ENCODE assay signal across 14 mouse cellular contexts in genomic region chr19:40553014-40553789, GRCm38 (mm10). TPM values are rescaled to one million over a fixed set of nuclear protein-coding genes. Genes with fewer than 3 reads are reported as not detected.
DNase-seq lines count a peak whose midpoint lies in the region; ATAC-seq and TF ChIP-seq lines count a peak whose summit lies in the region.
"Had no signal": no experiment of that assay in that cellular context is flagged by ENCODE, and none has a peak within 500 bp of the region (broad histone marks: within the 10 kb centered on the region; RNA-seq: fewer than 3 reads in every experiment).

No protein-coding gene starts in this region.

- WGBS in forebrain, postnatal 0 days: 92% methylated on average over 14 of the region's 14 CpGs

- no peaks in the 10 kb centered on the region for H3K4me1 ChIP-seq in forebrain, postnatal 0 days (ENCODE audit: insufficient read depth)
- H3K4me1 ChIP-seq: midbrain, embryonic 15.5 days had no signal

- no peaks in the 10 kb centered on the region for H3K9me3 ChIP-seq in forebrain, postnatal 0 days (ENCODE audit: low read length)
- H3K9me3 ChIP-seq: midbrain, embryonic 15.5 days had no signal

- peak; percentile 89 for ATAC-seq in erythroid progenitor cell, adult 5-6 weeks (replicated peaks; ENCODE audit: low FRiP score, poor library complexity, severe bottlenecking)
- peak; percentile 95 for ATAC-seq in megakaryocyte progenitor cell, adult 5-6 weeks (replicated peaks; ENCODE audit: poor library complexity)
- ATAC-seq in forebrain, postnatal 0 days: no peak
- ATAC-seq: activated CD4-positive, CD25-positive, alpha-beta regulatory T cell, adult 4 months; CD4-positive, CD25-positive, alpha-beta regulatory T cell, adult 4 months; midbrain, embryonic 15.5 days had no signal

- no peak overlapping the region for H3K9ac ChIP-seq in forebrain, postnatal 0 days
- H3K9ac ChIP-seq: hindbrain, embryonic 14.5 days; midbrain, embryonic 15.5 days had no signal

- H3K36me3 ChIP-seq in forebrain, postnatal 0 days (ENCODE audit: insufficient read depth): peaks cover 67% of the 10 kb centered on the region

- no peak overlapping the region for H3K4me3 ChIP-seq in forebrain, postnatal 0 days (ENCODE audit: low read depth, low read length)
- H3K4me3 ChIP-seq: left cerebral cortex, adult 2 months; midbrain, embryonic 15.5 days had no signal

- H3K27ac ChIP-seq in forebrain, postnatal 0 days (ENCODE audit: low read depth, low read length): no peak overlapping the region
- H3K27ac ChIP-seq: hindbrain, embryonic 14.5 days; left cerebral cortex, adult 2 months; midbrain, embryonic 15.5 days had no signal

- no peak for TF ChIP-seq CTCF in forebrain, postnatal 0 days (IDR thresholded peaks at IDR 0.05; ENCODE audit: low read depth)

- DNase-seq in spleen, adult 12 weeks (ENCODE audit: low spot score): peak; percentile 28
- DNase-seq in spleen, adult 18-20 months: no peak
- DNase-seq in forebrain, postnatal 0 days: no peak
- DNase-seq in ovary, postnatal 36 days (ENCODE audit: low spot score): no peak
- no peak for DNase-seq in layer of hippocampus, adult 9-11 months
- DNase-seq: cerebellum, adult 9-10 months; kidney, adult 2 months had no signal

- no peaks in the 10 kb centered on the region for H3K27me3 ChIP-seq in forebrain, postnatal 0 days (ENCODE audit: insufficient read depth, low read length)
- H3K27me3 ChIP-seq: midbrain, embryonic 15.5 days had no signal

- no peak overlapping the region for H3K4me2 ChIP-seq in forebrain, postnatal 0 days (ENCODE audit: low read depth)
- H3K4me2 ChIP-seq: hindbrain, embryonic 14.5 days; midbrain, embryonic 15.5 days had no signal

RNA-seq across cellular contexts. Expression of gene Aldh18a1, which starts 35.1 kb away (rescaled TPM):
- total RNA-seq in erythroid progenitor cell, adult 5-6 weeks (2015; ENCODE audit: low replicate concordance): 10.9 and 30.6 TPM in 2 replicates
- total RNA-seq in erythroid progenitor cell, adult 5-6 weeks (2017; ENCODE audit: low replicate concordance): 6.5 and 13.2 TPM in 2 replicates
- total RNA-seq in megakaryocyte progenitor cell, adult 5-6 weeks (2015): 35.5 and 39.4 TPM in 2 replicates
- total RNA-seq in megakaryocyte progenitor cell, adult 5-6 weeks (2017): 34.3 and 44.5 TPM in 2 replicates
- 57.0 and 72.5 TPM in 2 replicates for total RNA-seq in forebrain, postnatal 0 days (2014; rRNA removed)
- 32.6 and 37.9 TPM in 2 replicates for polyA plus RNA-seq in forebrain, postnatal 0 days (2015; fragmentation: Nextera tagmentation; extraction: Ambion mirVana)

RNA-seq across cellular contexts. Expression of gene Sorbs1, which starts 39.6 kb away (rescaled TPM):
- total RNA-seq in erythroid progenitor cell, adult 5-6 weeks (2015; ENCODE audit: low replicate concordance): 87.9 and 106 TPM in 2 replicates
- 163 and 167 TPM in 2 replicates for total RNA-seq in erythroid progenitor cell, adult 5-6 weeks (2017; ENCODE audit: low replicate concordance)
- 2.5 and 3.3 TPM in 2 replicates for total RNA-seq in megakaryocyte progenitor cell, adult 5-6 weeks (2015)
- total RNA-seq in megakaryocyte progenitor cell, adult 5-6 weeks (2017): 0.42 and 8.7 TPM in 2 replicates
- total RNA-seq in forebrain, postnatal 0 days (2014; rRNA removed): 51.8 and 54.4 TPM in 2 replicates
- 46.8 and 74.9 TPM in 2 replicates for polyA plus RNA-seq in forebrain, postnatal 0 days (2015; fragmentation: Nextera tagmentation; extraction: Ambion mirVana)

RNA-seq across cellular contexts. Expression of gene Tctn3, which starts 58.8 kb away (rescaled TPM):
- total RNA-seq in erythroid progenitor cell, adult 5-6 weeks (2015; ENCODE audit: low replicate concordance): 1.1 and 5.4 TPM in 2 replicates
- total RNA-seq in erythroid progenitor cell, adult 5-6 weeks (2017; ENCODE audit: low replicate concordance): 0.45 TPM in 1 of 2 replicates, not detected in the other
- 4.7 and 7.5 TPM in 2 replicates for total RNA-seq in megakaryocyte progenitor cell, adult 5-6 weeks (2015)
- total RNA-seq in megakaryocyte progenitor cell, adult 5-6 weeks (2017): 5.3 and 6.6 TPM in 2 replicates
- 25.6 and 28.0 TPM in 2 replicates for total RNA-seq in forebrain, postnatal 0 days (2014; rRNA removed)
- 12.3 and 15.1 TPM in 2 replicates for polyA plus RNA-seq in forebrain, postnatal 0 days (2015; fragmentation: Nextera tagmentation; extraction: Ambion mirVana)

RNA-seq across cellular contexts. Expression of gene Entpd1, which starts 59.0 kb away (rescaled TPM):
- 10.5 and 18.4 TPM in 2 replicates for total RNA-seq in erythroid progenitor cell, adult 5-6 weeks (2015; ENCODE audit: low replicate concordance)
- 6.4 and 16.9 TPM in 2 replicates for total RNA-seq in erythroid progenitor cell, adult 5-6 weeks (2017; ENCODE audit: low replicate concordance)
- total RNA-seq in megakaryocyte progenitor cell, adult 5-6 weeks (2015): 6.4 and 7.9 TPM in 2 replicates
- 7.5 and 19.3 TPM in 2 replicates for total RNA-seq in megakaryocyte progenitor cell, adult 5-6 weeks (2017)
- 6.3 and 12.5 TPM in 2 replicates for total RNA-seq in forebrain, postnatal 0 days (2014; rRNA removed)
- 5.1 and 6.1 TPM in 2 replicates for polyA plus RNA-seq in forebrain, postnatal 0 days (2015; fragmentation: Nextera tagmentation; extraction: Ambion mirVana)
